Mouse (Mus musculus) thymus, adult 2 months (tissue): ENCODE results near the gene Fdx1l. TPM values are rescaled to one million over a fixed set of nuclear protein-coding genes. Genes with fewer than 3 reads are reported as not detected.

Experiments
- DNase-seq: peaks from one replicate; pipeline ENCODE4 v3.0.0; 2021
- H3K27ac ChIP-seq: fragments of 200-500 bp; 2 replicates; pipeline ENCODE4 v1.5.1; 2012; ENCODE audit warnings: low read length, control low read depth; ENCODE audit not compliant: control insufficient read depth, insufficient read depth
- H3K27me3 ChIP-seq: fragments of 200-500 bp; 2 replicates; pipeline ENCODE4 v1.6.1; 2012; ENCODE audit warnings: mild to moderate bottlenecking, low read length, moderate library complexity, mixed read lengths; ENCODE audit not compliant: control insufficient read depth, insufficient read depth
- H3K36me3 ChIP-seq: fragments of 200-500 bp; 2 replicates; pipeline ENCODE4 v1.6.1; 2012; ENCODE audit warnings: mild to moderate bottlenecking, low read length, moderate library complexity; ENCODE audit not compliant: control insufficient read depth, insufficient read depth
- H3K4me1 ChIP-seq: fragments of 200-500 bp; replicated peaks from 2 replicates; pipeline ENCODE4 v1.6.1; 2012; ENCODE audit warnings: low read length; ENCODE audit not compliant: control insufficient read depth, insufficient read depth
- H3K4me3 ChIP-seq: fragments of 200-500 bp; 2 replicates; pipeline ENCODE4 v1.5.1; 2012; ENCODE audit warnings: mild to moderate bottlenecking, low read length, control low read depth, moderate library complexity; ENCODE audit not compliant: control insufficient read depth, insufficient read depth
- CTCF ChIP-seq: fragments of 200-500 bp; IDR thresholded peaks from 2 replicates; pipeline ENCODE4 v1.5.1; 2012; ENCODE audit warnings: mild to moderate bottlenecking, control low read depth, low read length, moderate library complexity, borderline replicate concordance; ENCODE audit not compliant: control insufficient read depth, poor library complexity, insufficient read depth; ENCODE audit errors: extremely low read depth
- POLR2A ChIP-seq: fragments of 200-500 bp; IDR thresholded peaks from 2 replicates; pipeline ENCODE4 v1.6.1; 2012; ENCODE audit warnings: mild to moderate bottlenecking, low read length, control low read depth, moderate library complexity; ENCODE audit not compliant: control insufficient read depth, poor library complexity, insufficient read depth; ENCODE audit errors: extremely low read depth
- WGBS: fragments of 180-500 bp; shearing (Covaris S2); methylation state at CpG from one replicate; pipeline ENCODE4 v1.1.7; 2018; 5-methylcytosine and 5-hydroxymethylcytosine counted together
- polyA plus RNA-seq: library from polyadenylated mRNA; depleted of rRNA; stranded (reverse); fragments of >200 nt; gene quantifications from 2 replicates; pipeline ENCODE4 v1.2.3, GENCODE M21; 2012

The Fdx1l gene
- polyA plus RNA-seq, 1 experiment, result 67.8 TPM

- H3K27me3 ChIP-seq, result peaks cover under 1% of the 10 kb centered on the region; the same call in 1 of the 2 replicates
- no peaks in the 10 kb centered on the region for H3K4me1 ChIP-seq
- no peaks in the 10 kb centered on the region for H3K36me3 ChIP-seq
- WGBS, result 85% methylated on average over 4 of the region's 4 CpGs
- DNase-seq, result no peak
- H3K4me3 ChIP-seq, result no peak overlapping the region
- TF ChIP-seq POLR2A (no peak), CTCF (no peak)
- H3K27ac ChIP-seq, result no peak overlapping the region
These were observed 29.9 kb downstream of the Fdx1l start for GRCm38 (mm10) chr9:21043563-21043962.

GRCm38 (mm10) chr9:21041308-21041707 lies 32.1 kb downstream of the Fdx1l start:
- no peak overlapping the region for H3K27ac ChIP-seq
- WGBS, result 74% methylated on average over 4 of the region's 4 CpGs
- no peak for TF ChIP-seq CTCF
- no peak for TF ChIP-seq POLR2A
- no peaks in the 10 kb centered on the region; the same call in 1 of the 2 replicates for H3K4me1 ChIP-seq
- peaks cover 13% of the 10 kb centered on the region; the same call in 1 of the 2 replicates for H3K27me3 ChIP-seq
- no peak overlapping the region for H3K4me3 ChIP-seq
- no peaks in the 10 kb centered on the region for H3K36me3 ChIP-seq
- no peak for DNase-seq

GRCm38 (mm10) chr9:21039779-21040178 lies 33.6 kb downstream of the Fdx1l start:
- H3K36me3 ChIP-seq, result no peaks in the 10 kb centered on the region
- no peak for DNase-seq
- TF ChIP-seq CTCF, result no peak
- TF ChIP-seq POLR2A, result no peak
- H3K27ac ChIP-seq, result no peak overlapping the region
- WGBS, result 81% methylated on average over 3 of the region's 3 CpGs
- peaks cover 23% of the 10 kb centered on the region for H3K27me3 ChIP-seq
- no peak overlapping the region for H3K4me3 ChIP-seq
- H3K4me1 ChIP-seq, result no peaks in the 10 kb centered on the region; the same call in 1 of the 2 replicates

- no peak for DNase-seq
- TF ChIP-seq POLR2A (no peak), CTCF (no peak)
- 10% methylated on average over 31 of the region's 31 CpGs for WGBS
- Histone ChIP-seq H3K4me3 (no peak overlapping the region), H3K4me1 (peaks cover 11% of the 10 kb centered on the region), H3K36me3 (no peaks in the 10 kb centered on the region), H3K27ac (no peak overlapping the region), H3K27me3 (peaks cover 40% of the 10 kb centered on the region)
These were observed 35.9 kb downstream of the Fdx1l start for GRCm38 (mm10) chr9:21037481-21037891.

- Histone ChIP-seq H3K4me1 (peaks cover 19% of the 10 kb centered on the region), H3K27me3 (peaks cover 43% of the 10 kb centered on the region), H3K27ac (no peak overlapping the region), H3K4me3 (no peak overlapping the region), H3K36me3 (no peaks in the 10 kb centered on the region)
- WGBS, result 10% methylated on average over 22 of the region's 22 CpGs
- DNase-seq, result no peak
- TF ChIP-seq POLR2A (no peak), CTCF (no peak)
These were observed 36.7 kb downstream of the Fdx1l start for GRCm38 (mm10) chr9:21036666-21037065.

- no peaks in the 10 kb centered on the region for H3K36me3 ChIP-seq
- TF ChIP-seq POLR2A (no peak), CTCF (no peak)
- H3K27ac ChIP-seq, result no peak overlapping the region
- no peak for DNase-seq
- WGBS, result 8% methylated on average over 20 of the region's 20 CpGs
- H3K4me3 ChIP-seq, result no peak overlapping the region
- peaks cover 24% of the 10 kb centered on the region for H3K4me1 ChIP-seq
- peaks cover 43% of the 10 kb centered on the region for H3K27me3 ChIP-seq
These were observed 37.3 kb downstream of the Fdx1l start for GRCm38 (mm10) chr9:21036161-21036560.

GRCm38 (mm10) chr9:21035586-21035985 lies 37.8 kb downstream of the Fdx1l start:
- H3K27me3 ChIP-seq, result peaks cover 43% of the 10 kb centered on the region
- TF ChIP-seq POLR2A (no peak), CTCF (no peak)
- 50% methylated on average over 9 of the region's 9 CpGs for WGBS
- H3K27ac ChIP-seq, result no peak overlapping the region
- no peak for DNase-seq
- H3K4me1 ChIP-seq, result peaks cover 26% of the 10 kb centered on the region
- H3K4me3 ChIP-seq, result no peak overlapping the region
- no peaks in the 10 kb centered on the region for H3K36me3 ChIP-seq
